Mouse (Mus musculus) heart, embryonic 11.5 days (tissue): ENCODE data around the gene Abcc10. TPM values are rescaled to one million over a fixed set of nuclear protein-coding genes. Genes with fewer than 3 reads are reported as not detected.

Source experiments
- ATAC-seq: fragments of 200-750 bp; cut with Nextera tagmentation; replicated peaks from 2 replicates; pipeline ENCODE4 v1.8.0; 2017; ENCODE audit warnings: moderate library complexity; ENCODE audit not compliant: insufficient number of reproducible peaks, low FRiP score, low TSS enrichment
- H3K27ac ChIP-seq: fragments of 300-500 bp; sonication (generic); 2 replicates; pipeline ENCODE4 v1.5.1; 2014; ENCODE audit warnings: mild to moderate bottlenecking, low read depth, low read length
- H3K27me3 ChIP-seq: fragments of 300-500 bp; sonication (generic); 2 replicates; pipeline ENCODE4 v1.6.1; 2014; ENCODE audit warnings: mild to moderate bottlenecking, low read length, mixed read lengths; ENCODE audit not compliant: control insufficient read depth, insufficient read depth
- H3K36me3 ChIP-seq: fragments of 300-500 bp; sonication (generic); 2 replicates; pipeline ENCODE4 v1.6.1; 2014; ENCODE audit warnings: mild to moderate bottlenecking, low read length, moderate library complexity, mixed read lengths; ENCODE audit not compliant: control insufficient read depth, insufficient read depth
- H3K4me1 ChIP-seq: fragments of 300-500 bp; sonication (generic); 2 replicates; pipeline ENCODE4 v1.6.1; 2014; ENCODE audit warnings: low read length; ENCODE audit not compliant: control insufficient read depth, insufficient read depth
- H3K4me2 ChIP-seq: fragments of 300-500 bp; sonication (generic); 2 replicates; pipeline ENCODE4 v1.6.1; 2014; ENCODE audit warnings: mild to moderate bottlenecking, moderate library complexity
- H3K4me3 ChIP-seq: fragments of 300-500 bp; sonication (generic); 2 replicates; pipeline ENCODE4 v1.5.1; 2014; ENCODE audit warnings: low read depth, low read length
- H3K9ac ChIP-seq: fragments of 300-500 bp; sonication (generic); 2 replicates; pipeline ENCODE4 v1.6.1; 2014; ENCODE audit warnings: mild to moderate bottlenecking, low read depth, low read length, moderate library complexity
- H3K9me3 ChIP-seq: fragments of 300-500 bp; sonication (generic); replicated peaks from 2 replicates; pipeline ENCODE4 v1.6.1; 2016; ENCODE audit warnings: low read length; ENCODE audit not compliant: control insufficient read depth
- WGBS: fragments of 180-500 bp; shearing (Covaris S2); extraction: QIAGEN DNeasy Blood & Tissue Kit; methylation state at CpG from one replicate; pipeline ENCODE4 v1.1.7; 2014; ENCODE audit not compliant: insufficient replicate concordance; 5-methylcytosine and 5-hydroxymethylcytosine counted together
- polyA plus RNA-seq: library from polyadenylated mRNA; unstranded; fragments of >200 nt; fragmentation: Nextera tagmentation; extraction: Ambion mirVana; gene quantifications from 2 replicates; pipeline ENCODE4 v1.2.1, GENCODE M21; 2014

Abcc10 gene
- polyA plus RNA-seq, 1 experiment from 2014 or later, result 3.4 TPM

DNA sequence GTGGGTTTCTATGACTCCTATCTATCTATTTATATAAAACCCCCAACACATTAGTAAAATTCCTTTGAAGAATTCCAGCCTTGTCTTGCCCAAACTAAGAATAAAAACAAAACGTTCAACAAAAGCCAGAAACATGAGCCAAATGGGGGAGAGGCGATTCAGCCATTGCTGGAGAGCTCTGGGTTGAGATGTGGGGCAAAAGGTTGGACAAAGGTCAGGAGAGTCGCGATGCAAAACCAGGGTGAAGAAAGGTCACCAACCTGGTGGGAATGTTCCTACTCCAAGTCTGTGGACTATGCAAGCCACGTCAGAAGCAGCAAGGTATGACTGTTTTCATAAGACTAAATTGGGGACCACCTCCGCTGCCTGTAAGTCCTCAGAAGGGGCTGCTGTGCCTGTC is 7.7 kb downstream of the Abcc10 start:
- H3K4me2 ChIP-seq, result no peak overlapping the region
- 70% methylated on average over 6 of the region's 6 CpGs for WGBS
- no peaks in the 10 kb centered on the region for H3K27me3 ChIP-seq
- no peak overlapping the region for H3K9ac ChIP-seq
- H3K27ac ChIP-seq, result no peak overlapping the region
- no peaks in the 10 kb centered on the region for H3K9me3 ChIP-seq
- no peak overlapping the region for H3K4me3 ChIP-seq
- peaks cover 5% of the 10 kb centered on the region for H3K36me3 ChIP-seq
- no peak for ATAC-seq
- H3K4me1 ChIP-seq, result no peaks in the 10 kb centered on the region

DNA sequence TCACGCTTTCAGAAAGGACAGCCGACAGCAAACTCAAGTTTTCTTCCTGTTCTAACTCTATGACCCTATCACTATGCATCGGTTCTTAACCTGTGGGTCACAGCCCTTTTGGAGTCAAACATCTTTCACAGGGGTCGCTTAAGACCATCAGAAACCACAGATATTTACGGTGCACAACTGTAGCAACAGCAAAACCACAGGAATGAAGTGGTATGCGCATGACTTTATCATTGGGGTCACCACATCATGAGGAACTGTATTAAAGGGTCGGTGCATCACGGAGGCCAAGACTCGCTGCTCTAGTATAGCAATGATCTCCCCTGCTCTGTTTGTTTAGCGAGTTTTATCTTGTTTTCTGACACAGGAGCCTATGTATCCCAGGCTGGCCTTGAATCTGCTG is 12.3 kb downstream of the Abcc10 start:
- Histone ChIP-seq H3K9me3 (no peaks in the 10 kb centered on the region), H3K4me1 (no peaks in the 10 kb centered on the region), H3K4me2 (no peak overlapping the region), H3K36me3 (no peaks in the 10 kb centered on the region), H3K27ac (no peak overlapping the region), H3K4me3 (no peak overlapping the region), H3K27me3 (no peaks in the 10 kb centered on the region), H3K9ac (no peak overlapping the region)
- WGBS, result 84% methylated on average over 10 of the region's 10 CpGs
- no peak for ATAC-seq

DNA sequence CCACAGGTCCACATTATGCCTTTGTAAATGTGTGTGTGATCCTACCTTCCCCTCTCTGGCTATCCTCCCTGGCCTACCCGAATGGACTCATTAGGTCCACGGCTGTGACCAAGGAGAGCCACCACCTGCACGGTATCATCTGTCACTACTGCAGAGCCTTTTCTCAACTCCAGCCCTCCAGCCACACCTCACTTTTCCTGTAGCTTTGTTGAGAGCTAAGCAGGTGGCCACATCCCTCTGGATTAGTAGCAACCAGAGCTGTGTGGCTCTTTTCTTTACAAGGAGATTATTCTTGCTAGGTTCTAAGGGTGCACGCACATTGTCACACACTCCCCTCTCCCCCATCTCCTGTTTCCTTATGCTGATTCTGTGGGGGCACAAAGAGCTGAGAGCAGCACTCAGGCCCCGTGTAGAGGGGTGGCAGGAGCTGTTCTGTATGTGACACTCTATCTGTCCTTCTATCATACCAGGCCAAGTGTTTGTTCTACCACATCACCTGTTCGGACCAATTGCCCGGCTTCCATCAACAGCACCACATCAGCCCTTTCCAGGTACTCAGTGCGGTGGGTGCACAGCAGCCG is 14.9 kb downstream of the Abcc10 start:
- no peak for ATAC-seq
- peaks cover 5% of the 10 kb centered on the region for H3K4me1 ChIP-seq
- H3K9ac ChIP-seq, result no peak overlapping the region
- H3K9me3 ChIP-seq, result no peaks in the 10 kb centered on the region
- no peak overlapping the region for H3K4me2 ChIP-seq
- no peak overlapping the region for H3K27ac ChIP-seq
- no peaks in the 10 kb centered on the region for H3K27me3 ChIP-seq
- no peaks in the 10 kb centered on the region for H3K36me3 ChIP-seq
- WGBS, result 83% methylated on average over 9 of the region's 9 CpGs
- no peak overlapping the region for H3K4me3 ChIP-seq

DNA sequence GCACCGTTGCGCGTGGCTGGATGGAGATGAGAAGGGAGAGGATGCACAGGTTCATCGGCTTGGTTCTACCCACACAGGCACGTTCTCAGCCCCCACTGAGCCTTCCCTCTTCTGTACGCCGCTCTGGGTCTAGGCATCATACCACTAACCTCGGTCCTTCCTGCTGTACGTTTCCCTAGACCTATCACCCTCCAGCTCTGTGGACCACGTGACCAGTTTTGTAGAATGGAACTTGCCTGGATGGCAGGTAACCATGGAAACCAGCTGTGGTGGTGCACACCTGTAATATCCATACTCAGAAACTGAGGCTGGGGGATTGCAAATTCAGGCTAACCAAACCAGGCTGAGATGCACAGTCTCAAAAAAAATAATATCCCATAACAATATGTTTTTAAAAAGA is 17.6 kb downstream of the Abcc10 start:
- H3K9ac ChIP-seq, result no peak overlapping the region
- H3K9me3 ChIP-seq, result no peaks in the 10 kb centered on the region
- no peak overlapping the region for H3K4me3 ChIP-seq
- H3K27ac ChIP-seq, result no peak overlapping the region
- 76% methylated on average over 10 of the region's 10 CpGs for WGBS
- H3K4me2 ChIP-seq, result no peak overlapping the region
- H3K36me3 ChIP-seq, result no peaks in the 10 kb centered on the region
- peaks cover 5% of the 10 kb centered on the region for H3K4me1 ChIP-seq
- no peak for ATAC-seq
- no peaks in the 10 kb centered on the region for H3K27me3 ChIP-seq

DNA sequence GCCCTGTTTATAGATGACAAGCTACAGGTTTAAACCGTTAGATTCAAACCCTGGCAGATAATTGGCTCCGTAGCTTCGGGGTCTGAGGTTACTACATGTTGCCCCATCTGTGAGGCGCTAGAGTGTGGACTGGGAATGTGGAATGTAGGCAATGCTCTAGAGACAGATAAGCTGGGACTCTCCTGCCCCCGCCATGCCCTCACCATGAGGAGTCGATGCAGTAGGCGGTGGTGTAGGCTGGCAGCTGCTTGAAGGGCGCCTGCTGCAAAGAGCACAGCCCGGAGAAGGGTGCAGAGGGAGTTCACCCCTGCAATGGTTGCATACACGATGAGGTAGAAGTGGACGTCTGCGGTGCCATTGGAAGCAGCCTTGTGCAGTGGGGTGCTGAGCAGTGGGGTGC is 18.3 kb downstream of the Abcc10 start:
- no peaks in the 10 kb centered on the region for H3K27me3 ChIP-seq
- no peak overlapping the region for H3K4me3 ChIP-seq
- ATAC-seq, result no peak; the same call in 1 of the 2 replicates
- no peak overlapping the region for H3K9ac ChIP-seq
- H3K27ac ChIP-seq, result no peak overlapping the region
- H3K4me2 ChIP-seq, result no peak overlapping the region
- 47% methylated on average over 12 of the region's 12 CpGs for WGBS
- H3K4me1 ChIP-seq, result peaks cover 5% of the 10 kb centered on the region
- H3K36me3 ChIP-seq, result no peaks in the 10 kb centered on the region
- no peaks in the 10 kb centered on the region for H3K9me3 ChIP-seq

DNA sequence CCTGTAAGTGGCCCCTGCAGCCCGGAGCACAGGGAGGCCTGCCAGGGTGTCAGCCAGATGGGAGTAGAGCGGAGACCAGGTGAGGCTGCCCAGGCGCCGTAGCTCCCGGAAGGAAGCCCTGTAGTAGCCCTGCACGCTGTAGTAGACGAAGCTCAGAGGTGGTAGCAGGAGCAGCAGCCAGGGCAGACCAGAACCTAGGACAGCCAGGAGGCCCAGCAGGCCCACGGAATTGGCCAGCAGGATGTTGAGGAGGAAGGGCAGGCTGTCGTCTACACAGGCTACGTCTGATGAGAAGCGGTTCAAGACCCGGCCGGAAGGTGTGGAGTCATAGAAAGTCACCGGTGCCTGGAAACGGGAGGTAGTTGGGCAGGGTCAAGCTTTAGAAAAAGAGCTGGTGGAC is 21.2 kb downstream of the Abcc10 start:
- Histone ChIP-seq H3K4me2 (no peak overlapping the region), H3K27ac (no peak overlapping the region), H3K27me3 (peaks cover 9% of the 10 kb centered on the region; the same call in 1 of the 2 replicates), H3K9ac (no peak overlapping the region), H3K4me1 (peaks cover 5% of the 10 kb centered on the region), H3K4me3 (no peak overlapping the region), H3K36me3 (no peaks in the 10 kb centered on the region), H3K9me3 (no peaks in the 10 kb centered on the region)
- no peak for ATAC-seq
- 91% methylated on average over 15 of the region's 15 CpGs for WGBS

DNA sequence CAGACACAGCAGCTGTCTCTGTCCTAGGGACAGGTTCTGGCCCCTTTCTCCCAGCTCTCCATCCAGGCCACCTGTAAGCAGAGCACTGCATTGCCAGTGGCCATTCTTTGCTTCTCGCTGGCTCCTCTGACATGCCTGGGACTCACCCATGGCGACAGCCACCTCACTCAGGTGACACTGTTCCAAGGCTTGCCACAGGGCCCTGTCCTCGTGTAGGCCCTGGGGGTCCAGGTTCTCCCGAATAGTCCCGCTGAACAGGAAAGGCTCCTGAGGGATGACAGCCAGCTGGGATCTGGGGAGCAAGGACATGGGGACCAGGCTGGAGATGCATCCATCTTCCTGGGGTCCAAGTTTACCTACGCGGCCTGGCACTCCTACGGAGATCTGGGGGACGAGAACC is 24.0 kb downstream of the Abcc10 start:
- H3K9me3 ChIP-seq, result no peaks in the 10 kb centered on the region
- WGBS, result 84% methylated on average over 9 of the region's 9 CpGs
- no peak overlapping the region for H3K27ac ChIP-seq

DNA sequence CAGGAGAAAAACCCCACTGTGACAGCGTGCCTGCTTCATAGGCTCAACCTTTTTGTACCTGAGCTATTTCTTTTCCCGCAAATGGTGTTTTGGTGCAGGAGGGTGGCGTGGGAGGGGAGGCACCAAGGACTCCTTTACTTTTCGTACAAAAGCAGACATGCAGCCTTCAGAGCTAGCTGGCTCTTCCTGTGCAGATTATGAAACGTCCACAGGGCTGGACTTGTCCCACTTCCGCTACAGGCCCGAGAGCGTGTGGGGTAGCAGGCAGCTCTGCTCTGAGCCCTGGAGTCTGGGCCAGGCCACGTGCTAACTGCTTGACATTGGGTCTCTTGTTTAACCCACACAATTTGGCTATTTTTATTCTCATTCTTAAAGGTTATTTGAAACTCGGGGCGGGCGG is 26.3 kb downstream of the Abcc10 start:
- ATAC-seq, result no peak
- Histone ChIP-seq H3K9me3 (no peaks in the 10 kb centered on the region), H3K4me3 (no peak overlapping the region), H3K27me3 (peaks cover 42% of the 10 kb centered on the region), H3K4me2 (no peak overlapping the region), H3K4me1 (peaks cover 7% of the 10 kb centered on the region), H3K36me3 (no peaks in the 10 kb centered on the region), H3K27ac (no peak overlapping the region), H3K9ac (no peak overlapping the region)
- 69% methylated on average over 12 of the region's 12 CpGs for whole genome bisulfite sequencing

More for the DNA sequence above, 24.0 kb downstream of the Abcc10 start:
- no peak overlapping the region for H3K4me3 ChIP-seq
- no peaks in the 10 kb centered on the region for H3K4me1 ChIP-seq
- H3K9ac ChIP-seq, result no peak overlapping the region
- H3K4me2 ChIP-seq, result no peak overlapping the region
- peaks cover 22% of the 10 kb centered on the region for H3K27me3 ChIP-seq
- ATAC-seq, result no peak
- H3K36me3 ChIP-seq, result no peaks in the 10 kb centered on the region

DNA sequence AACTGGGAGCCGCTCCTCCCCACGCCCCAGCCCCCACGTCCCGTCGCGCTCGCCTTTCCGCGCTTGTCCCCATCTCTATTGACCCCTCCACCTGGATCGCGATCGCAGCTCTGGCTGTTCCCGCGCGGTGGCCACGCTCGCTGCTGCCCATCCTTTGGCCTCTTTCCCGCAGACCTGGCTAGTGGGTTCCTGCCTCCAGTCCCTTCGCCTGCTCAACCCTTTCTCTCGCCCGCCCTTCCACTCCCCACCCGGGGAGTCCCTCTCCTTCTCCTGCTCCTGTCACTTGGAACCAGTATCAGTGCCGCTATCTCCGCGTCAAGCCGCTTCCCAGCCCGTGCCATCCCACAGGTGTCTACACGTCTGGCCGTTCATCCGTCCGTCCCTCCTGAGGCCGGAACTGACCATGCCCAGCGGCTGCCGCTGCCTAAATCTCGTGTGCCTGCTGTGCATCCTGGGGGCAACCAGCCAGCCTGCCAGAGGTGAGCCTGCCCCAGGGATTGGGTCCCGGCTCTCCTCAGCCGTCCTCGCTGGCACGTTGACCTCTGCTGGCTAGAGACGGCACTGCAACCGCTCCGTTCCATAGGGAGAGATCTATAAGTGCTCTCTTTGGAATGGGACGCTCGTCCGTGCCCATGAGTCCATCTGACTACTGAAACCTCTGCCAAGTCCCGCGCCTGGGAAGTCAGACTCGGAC is 29.8 kb downstream of the Abcc10 start:
- under 1% methylated on average over 47 of the region's 48 CpGs for WGBS
- H3K4me1 ChIP-seq, result peaks cover 7% of the 10 kb centered on the region
- no peaks in the 10 kb centered on the region for H3K9me3 ChIP-seq
- peak overlapping the region; percentile 100 for H3K4me2 ChIP-seq
- peak overlapping the region; percentile 61 for H3K4me3 ChIP-seq
- no peak overlapping the region for H3K27ac ChIP-seq
- peak; percentile 44; the same call in 1 of the 2 replicates for ATAC-seq
- peak overlapping the region; percentile 64; the same call in 1 of the 2 replicates for H3K9ac ChIP-seq
- H3K36me3 ChIP-seq, result no peaks in the 10 kb centered on the region
- peaks cover 62% of the 10 kb centered on the region for H3K27me3 ChIP-seq
